Mouse (Mus musculus) heart, adult 2 months (tissue): ENCODE measurements at regions not wholly inside any gene's neighbourhood (a gene's known extent, or its start where the extent isn't known, plus 50 kb on each side); places are given as distances from the start of the nearest gene placed in this dataset.

Experiments
- CTCF ChIP-seq: fragments of 200-600 bp; IDR thresholded peaks from 2 replicates; pipeline ENCODE4 v1.8.1; 2022; ENCODE audit warnings: antibody characterized with exemption, mild to moderate bottlenecking, moderate library complexity
- EP300 ChIP-seq: fragments of 200-500 bp; IDR thresholded peaks from 2 replicates; pipeline ENCODE4 v1.6.1; 2011; ENCODE audit warnings: low read depth, low read length, control low read depth; ENCODE audit not compliant: insufficient read depth
- POLR2A ChIP-seq: fragments of 200-500 bp; IDR thresholded peaks from 2 replicates; pipeline ENCODE4 v1.6.1; 2011; ENCODE audit warnings: mild to moderate bottlenecking, low read depth, low read length, control low read depth; ENCODE audit not compliant: insufficient read depth

DNA sequence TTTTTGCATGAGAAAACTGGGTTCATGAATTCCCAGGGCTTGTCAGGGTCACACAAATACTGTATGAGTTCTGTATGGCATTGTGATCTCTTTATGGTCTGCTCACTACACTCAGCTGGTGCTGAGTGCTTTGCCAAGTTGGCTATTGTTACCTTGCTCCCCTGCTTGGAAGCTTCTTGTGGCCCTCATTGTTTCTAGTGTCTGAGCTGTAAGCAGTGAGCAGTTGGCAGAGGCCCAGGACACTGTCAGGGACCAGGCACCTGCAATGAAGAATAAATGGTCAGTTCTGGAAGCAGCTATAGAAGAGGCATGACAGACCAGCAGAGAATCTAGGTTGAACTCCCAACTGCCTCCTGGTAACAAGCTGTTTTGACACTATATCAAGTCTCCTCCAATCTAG lies 677.4 kb downstream of the Nedd1 start:
- TF ChIP-seq CTCF: no peak
- no peak for TF ChIP-seq POLR2A
- no peak for TF ChIP-seq EP300
